Mouse (Mus musculus) kidney, postnatal 14 days (tissue): Measurements from ENCODE around the gene Olfr288.

Experiments
- DNase-seq: peaks from one replicate; pipeline ENCODE4 v3.0.0; 2022; ENCODE audit warnings: mixed read lengths

Olfr288 gene

GRCm38 (mm10) chr15:98195442-98195841, at the start of gene Olfr288:
Gene Olfr288, minus strand, starts transcription at chr15:98195542.
- DNase-seq, result no peak

- DNase-seq, result no peak
Observed at GRCm38 (mm10) chr15:98235442-98235841, 40.1 kb upstream of the Olfr288 start.

GRCm38 (mm10) chr15:98234350-98234749, 39.0 kb upstream of the Olfr288 start, which contains the start of gene Olfr286:
Gene Olfr286, minus strand, starts transcription at chr15:98234450.
- DNase-seq, result no peak

DNA sequence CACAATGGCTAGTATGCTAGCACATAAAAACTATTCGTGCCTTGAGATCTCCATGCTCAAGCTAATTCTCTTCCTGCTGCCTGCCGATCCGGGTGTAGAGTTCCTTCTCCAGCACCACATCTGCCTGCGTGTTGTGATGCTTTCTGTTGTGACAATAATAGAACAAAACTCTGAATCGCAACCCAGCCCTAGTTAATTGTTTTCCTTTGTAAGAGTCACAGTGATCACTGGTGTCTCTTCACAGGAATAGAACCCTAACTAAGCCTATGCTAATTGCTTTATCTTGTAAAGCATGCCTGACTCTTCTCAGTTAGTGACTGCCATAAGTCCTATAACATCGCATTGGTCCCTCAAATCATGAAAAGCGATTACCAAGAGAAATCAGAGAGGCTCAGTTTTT, 30.8 kb upstream of the Olfr288 start:
- DNase-seq, result no peak

DNA sequence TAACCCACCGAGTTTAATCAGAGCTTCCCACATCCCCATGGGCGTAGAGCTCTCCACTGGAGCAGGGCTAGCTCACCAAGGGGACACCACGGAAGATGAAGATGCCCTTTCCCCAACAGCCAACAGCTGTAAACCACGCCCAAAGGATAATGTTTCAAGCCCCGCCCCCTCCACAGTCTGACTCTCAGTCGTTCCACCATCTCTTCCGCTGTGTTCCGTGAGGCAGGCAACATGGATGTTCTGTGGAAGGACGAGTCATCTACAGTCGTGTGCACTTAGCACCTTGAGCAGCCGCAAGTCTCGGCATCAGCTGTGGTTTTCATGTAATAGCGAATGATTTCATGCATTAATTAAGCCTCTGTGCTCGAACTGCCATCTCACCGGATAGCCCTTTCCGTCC, 30.3 kb upstream of the Olfr288 start:
- DNase-seq, result no peak

- no peak for DNase-seq
Observed at GRCm38 (mm10) chr15:98222377-98222776, 27.0 kb upstream of the Olfr288 start.

GRCm38 (mm10) chr15:98220877-98221276, 25.5 kb upstream of the Olfr288 start, which contains the start of the genes Gm44579 and Olfr287:
Gene Gm44579, minus strand, starts transcription at chr15:98220977.
Gene Olfr287, minus strand, starts transcription at chr15:98221056.
- DNase-seq, result no peak

DNA sequence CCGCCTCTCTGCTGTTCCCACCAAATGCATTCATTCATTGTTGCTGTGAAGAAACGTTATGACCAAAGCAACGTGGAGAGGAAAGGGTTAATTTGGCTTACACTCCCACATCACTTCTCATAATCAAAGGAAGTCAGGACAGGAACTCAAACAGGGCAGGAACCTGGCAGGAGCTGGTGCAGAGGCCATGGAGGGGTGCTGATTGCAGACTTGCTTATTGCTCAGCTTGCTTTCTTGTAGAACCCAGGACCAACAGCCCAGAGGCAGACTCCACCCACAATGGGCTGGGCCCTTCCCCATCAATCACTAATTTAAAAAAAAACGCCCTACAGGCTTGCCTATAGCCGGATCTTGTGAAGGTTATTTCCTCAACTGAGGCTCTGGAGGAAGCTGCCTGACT, 18.8 kb upstream of the Olfr288 start:
- no peak for DNase-seq

DNA sequence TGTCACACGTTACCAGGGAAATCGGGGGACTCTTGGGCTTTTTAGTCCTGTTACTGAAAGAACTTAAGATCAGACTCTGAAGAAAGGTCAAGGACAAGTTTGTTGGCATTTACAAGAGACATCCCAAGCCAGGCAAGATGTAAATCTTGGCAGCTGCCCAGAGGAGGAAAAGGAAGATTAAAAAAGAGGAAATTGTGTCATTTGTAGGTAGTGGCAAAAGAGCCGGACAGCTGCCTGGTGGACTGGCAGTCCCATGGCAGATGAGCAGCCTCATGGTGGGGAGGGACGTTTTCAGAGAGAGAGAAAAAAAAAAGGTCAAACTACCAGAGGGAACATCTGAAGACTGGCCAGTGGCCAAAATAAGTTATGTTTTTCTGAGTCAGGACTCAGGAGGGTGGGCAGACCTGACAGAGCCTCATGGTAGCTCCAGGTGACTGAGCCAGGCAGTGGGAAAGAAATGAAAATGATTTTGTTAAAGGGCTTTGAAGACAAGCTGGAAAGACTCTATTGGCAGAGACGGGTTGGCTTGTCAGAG, 18.1 kb upstream of the Olfr288 start:
- peak; percentile 52 for DNase-seq

DNA sequence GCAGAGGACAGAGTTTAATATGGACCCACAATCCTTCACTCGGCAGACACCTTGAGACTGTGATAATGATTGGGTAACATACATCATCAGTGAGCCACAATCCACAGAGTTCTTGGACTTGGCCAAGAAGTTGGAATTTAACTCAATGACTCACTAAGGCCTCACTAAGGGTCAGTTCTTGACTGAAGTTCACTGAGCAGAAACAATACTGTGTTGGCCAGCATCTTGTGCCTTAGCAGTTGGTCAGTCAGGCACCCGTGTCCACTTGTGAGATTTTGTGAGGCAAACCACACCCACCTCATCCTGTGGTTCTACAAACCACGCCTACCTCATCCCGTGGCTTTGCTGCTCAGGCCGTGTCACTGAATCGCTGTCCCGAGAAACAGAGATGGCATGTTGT, 14.3 kb upstream of the Olfr288 start:
- DNase-seq, result peak; percentile 53

DNA sequence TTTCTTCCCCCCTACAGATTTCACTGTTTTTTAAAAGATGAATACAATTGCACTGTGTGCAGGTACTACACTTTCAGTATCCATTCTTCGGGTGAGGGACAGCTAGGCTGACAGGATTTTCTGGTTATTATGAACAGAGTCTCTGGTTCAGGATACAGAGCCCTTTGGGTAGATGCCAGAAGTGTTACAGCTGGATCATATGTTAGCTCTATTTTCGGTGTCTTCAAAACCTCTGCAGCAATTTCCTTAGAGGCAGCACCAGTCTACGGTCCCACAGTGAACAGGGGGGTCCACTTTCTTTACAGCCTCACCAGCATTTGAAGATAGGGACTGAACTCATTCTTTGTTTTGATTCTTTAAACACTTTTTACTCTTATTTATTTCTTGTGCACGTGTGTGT, 10.9 kb downstream of the Olfr288 start:
- DNase-seq, result no peak

GRCm38 (mm10) chr15:98181856-98182570, 13.3 kb downstream of the Olfr288 start:
- no peak for DNase-seq

- DNase-seq, result peak; percentile 93
Observed at GRCm38 (mm10) chr15:98181132-98181711, 14.1 kb downstream of the Olfr288 start.

DNA sequence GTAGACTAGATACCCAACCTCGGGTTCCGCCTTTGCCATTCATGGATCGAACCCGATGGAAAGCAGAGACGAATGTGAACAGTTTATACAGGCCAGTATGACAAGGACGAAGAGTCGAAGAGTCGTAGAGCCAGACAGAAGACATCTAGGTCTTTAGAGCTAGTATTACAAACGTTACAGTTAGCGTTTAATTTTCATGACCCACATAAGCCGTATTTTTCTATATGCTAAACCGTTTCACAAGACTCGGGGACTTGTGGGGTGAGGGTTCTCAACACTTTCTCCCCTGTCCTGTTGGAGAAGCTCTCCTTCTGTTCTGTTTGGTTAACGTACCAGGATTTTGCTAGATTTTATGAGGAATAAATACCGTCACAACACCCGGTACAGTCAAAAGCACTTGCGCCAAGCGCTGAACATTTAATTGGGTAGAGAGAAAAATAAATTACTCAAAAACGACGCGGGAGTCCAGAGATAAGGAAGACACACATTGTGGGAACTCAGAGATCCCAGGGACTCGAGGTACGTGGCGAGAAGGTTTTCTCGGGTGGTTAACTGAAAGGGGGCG, 14.7 kb downstream of the Olfr288 start:
- DNase-seq, result no peak

DNA sequence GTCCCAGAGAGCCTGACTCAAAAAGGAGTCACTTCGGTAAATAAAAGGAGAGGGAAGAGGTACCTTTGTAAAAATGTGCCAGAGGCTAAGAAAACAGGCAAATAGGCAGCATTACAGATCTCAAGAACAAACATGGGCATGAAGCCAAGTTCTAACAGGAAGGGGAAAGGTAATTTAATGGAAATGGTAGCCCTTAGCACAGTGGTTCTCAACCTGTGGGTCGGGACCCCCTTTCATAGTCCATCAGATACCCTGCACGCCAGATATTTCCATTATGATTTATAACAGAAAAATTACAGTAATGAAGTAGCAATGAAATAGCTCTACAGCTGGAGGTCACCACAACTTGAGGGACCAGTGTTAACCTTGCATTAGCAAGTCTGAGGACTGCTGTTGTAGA, 18.0 kb downstream of the Olfr288 start:
- no peak for DNase-seq

DNA sequence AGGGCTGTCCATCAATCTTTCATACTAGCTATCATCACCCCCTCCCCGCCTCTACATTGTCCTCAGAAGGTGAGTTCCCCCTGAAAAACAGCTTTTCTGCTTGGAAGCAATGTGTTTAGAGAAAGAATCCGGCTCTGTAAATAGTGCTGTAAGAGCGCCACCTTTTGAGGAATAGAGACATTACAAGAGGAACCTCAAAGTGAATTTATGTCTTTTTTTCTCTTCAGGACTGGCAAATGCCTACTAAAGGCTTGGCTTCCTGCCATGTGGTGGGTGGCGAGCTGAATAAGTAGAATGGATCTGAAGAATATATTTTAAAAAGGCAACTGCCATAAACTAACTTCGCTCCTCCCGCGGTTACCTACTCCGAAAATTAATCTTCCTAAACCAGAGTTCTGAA, 21.5 kb downstream of the Olfr288 start:
- peak; percentile 44 for DNase-seq

DNA sequence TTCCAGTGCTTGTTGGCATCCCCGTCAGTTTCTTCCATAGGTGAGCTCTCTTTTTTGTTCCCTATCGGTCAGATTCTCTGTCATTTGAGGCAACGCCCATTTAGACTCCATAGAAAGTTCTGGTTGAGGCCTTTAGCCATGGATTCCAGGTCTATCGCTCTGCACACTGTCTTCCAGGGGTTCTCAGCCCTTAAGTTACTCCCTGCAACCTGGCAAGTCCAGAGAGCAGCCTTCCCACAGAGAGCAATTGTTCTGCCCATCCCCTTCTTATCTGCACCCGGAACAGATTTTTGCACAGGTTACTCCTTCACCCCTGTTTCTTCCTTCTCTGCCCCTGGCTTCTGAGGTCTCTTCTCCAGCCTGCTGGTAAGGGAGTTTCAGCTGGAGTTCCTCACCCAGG, 23.2 kb downstream of the Olfr288 start:
- DNase-seq, result no peak

- no peak for DNase-seq
Observed at GRCm38 (mm10) chr15:98170917-98171316, 24.4 kb downstream of the Olfr288 start.

- no peak for DNase-seq
Observed at GRCm38 (mm10) chr15:98170365-98170764, 25.0 kb downstream of the Olfr288 start.

GRCm38 (mm10) chr15:98168622-98169004, 26.7 kb downstream of the Olfr288 start:
- DNase-seq, result no peak

- peak; percentile 83 for DNase-seq
Observed at GRCm38 (mm10) chr15:98167645-98168621, 27.4 kb downstream of the Olfr288 start.

DNA sequence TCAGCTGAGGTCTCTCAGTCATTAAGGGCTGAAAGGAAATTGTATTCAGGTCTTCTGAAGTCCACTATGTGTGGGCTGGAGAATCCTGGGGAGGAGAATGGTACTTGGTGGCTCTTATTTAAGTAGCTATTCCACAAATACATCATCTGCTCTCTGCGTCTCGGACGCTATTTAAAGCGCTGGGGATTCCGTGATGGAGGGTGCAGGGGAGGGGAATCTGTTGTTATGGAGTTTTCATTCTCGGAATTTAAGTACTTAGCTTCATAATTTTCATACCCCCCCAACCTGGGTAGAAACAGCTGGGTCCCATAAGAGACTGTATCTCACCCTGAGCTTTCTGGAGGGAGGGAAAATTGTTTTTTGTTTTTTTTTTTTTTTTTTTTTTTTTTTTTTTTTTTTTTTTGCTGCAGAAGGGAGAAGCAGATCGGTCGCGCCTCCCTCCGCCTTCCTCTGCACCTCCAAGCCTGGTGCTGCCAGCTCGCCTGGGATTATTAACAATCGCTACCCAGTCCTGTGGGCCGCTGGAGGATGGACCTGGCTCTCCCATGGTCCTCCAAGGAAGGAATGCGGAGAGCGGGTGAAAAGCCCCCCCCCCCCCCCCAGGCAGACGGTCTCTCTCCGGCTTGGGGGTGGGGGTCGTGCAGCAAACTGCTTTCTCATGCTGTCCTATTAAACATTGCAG, 28.2 kb downstream of the Olfr288 start, which contains the start of gene Ccdc184:
Gene Ccdc184 (plus strand): TSS at position 196 of the 682 bp plus-strand sequence.
- no peak for DNase-seq
